Mouse (Mus musculus): ENCODE results near the gene Cir1. TPM values are rescaled to one million over a fixed set of nuclear protein-coding genes. Genes with fewer than 3 reads are reported as not detected.

Cir1 gene
- polyA plus RNA-seq, 1 experiment from 2014 or later, result 14.0 TPM

- peaks cover 100% of the 10 kb centered on the region for H3K27me3 ChIP-seq (ENCODE audit: poor library complexity, severe bottlenecking)
- H3K36me3 ChIP-seq (replicated peaks), result no peaks in the 10 kb centered on the region
- no peaks in the 10 kb centered on the region for H3K9me3 ChIP-seq
- no peak overlapping the region for H3K27ac ChIP-seq
- WGBS, result 9% methylated on average over 8 of the region's 8 CpGs
- no peak for DNase-seq (ENCODE audit: extremely low spot score, low spot score)
- H3K4me1 ChIP-seq, result peaks cover 80% of the 10 kb centered on the region
- no peak overlapping the region for H3K4me3 ChIP-seq
These were observed 37.0 kb downstream of the Cir1 start for GRCm38 (mm10) chr2:73275261-73276040.

- Histone ChIP-seq H3K4me3 (peak overlapping the region; percentile 51), H3K27ac (peak overlapping the region; percentile 67), H3K36me3 (replicated peaks) (no peaks in the 10 kb centered on the region), H3K27me3 (ENCODE audit: poor library complexity, severe bottlenecking) (peaks cover 100% of the 10 kb centered on the region), H3K9me3 (no peaks in the 10 kb centered on the region), H3K4me1 (peaks cover 84% of the 10 kb centered on the region)
- peak; percentile 75 for DNase-seq (ENCODE audit: extremely low spot score, low spot score)
- WGBS, result under 1% methylated on average over 88 of the region's 88 CpGs
These were observed 38.2 kb downstream of the Cir1 start for GRCm38 (mm10) chr2:73274119-73274920.

- H3K36me3 ChIP-seq (replicated peaks), result no peaks in the 10 kb centered on the region
- peak; percentile 65 for DNase-seq (ENCODE audit: extremely low spot score, low spot score)
- H3K27me3 ChIP-seq (ENCODE audit: poor library complexity, severe bottlenecking), result peaks cover 100% of the 10 kb centered on the region
- peak overlapping the region; percentile 51 for H3K4me3 ChIP-seq
- WGBS, result under 1% methylated on average over 110 of the region's 110 CpGs
- peaks cover 82% of the 10 kb centered on the region for H3K4me1 ChIP-seq
- no peaks in the 10 kb centered on the region for H3K9me3 ChIP-seq
- peak overlapping the region; percentile 67 for H3K27ac ChIP-seq
These were observed 39.0 kb downstream of the Cir1 start for GRCm38 (mm10) chr2:73273249-73274118.

- Histone ChIP-seq H3K9me3 (no peaks in the 10 kb centered on the region), H3K27ac (peak overlapping the region; percentile 67), H3K36me3 (replicated peaks) (no peaks in the 10 kb centered on the region), H3K4me3 (peak overlapping the region; percentile 51), H3K27me3 (ENCODE audit: poor library complexity, severe bottlenecking) (peaks cover 100% of the 10 kb centered on the region), H3K4me1 (peaks cover 82% of the 10 kb centered on the region)
- WGBS, result under 1% methylated on average over 55 of the region's 55 CpGs
- DNase-seq (ENCODE audit: extremely low spot score, low spot score), result peak; percentile 42
These were observed 39.9 kb downstream of the Cir1 start for GRCm38 (mm10) chr2:73272351-73273248.

GRCm38 (mm10) chr2:73271459-73272161, 40.9 kb downstream of the Cir1 start, which contains the start of gene Sp9:
Gene Sp9, plus strand, starts transcription at chr2:73271925.
- Histone ChIP-seq H3K27ac (peak within 1 kb of the TSS; percentile 67), H3K27me3 (ENCODE audit: poor library complexity, severe bottlenecking) (peaks cover 100% of the 10 kb centered on the region), H3K4me3 (peak within 1 kb of the TSS; percentile 51), H3K36me3 (replicated peaks) (no peaks in the 10 kb centered on the region), H3K9me3 (no peaks in the 10 kb centered on the region), H3K4me1 (peaks cover 73% of the 10 kb centered on the region)
- under 1% methylated on average over 48 of the region's 48 CpGs for WGBS
- peak; percentile 85 for DNase-seq (ENCODE audit: extremely low spot score, low spot score)

- H3K4me3 ChIP-seq, result peak overlapping the region; percentile 51
- no peak overlapping the region for H3K27ac ChIP-seq
- under 1% methylated on average over 38 of the region's 38 CpGs for whole genome bisulfite sequencing
- peaks cover 100% of the 10 kb centered on the region for H3K27me3 ChIP-seq (ENCODE audit: poor library complexity, severe bottlenecking)
- no peaks in the 10 kb centered on the region for H3K9me3 ChIP-seq
- H3K4me1 ChIP-seq, result peaks cover 72% of the 10 kb centered on the region
- peak; percentile 54 for DNase-seq (ENCODE audit: extremely low spot score, low spot score)
- no peaks in the 10 kb centered on the region for H3K36me3 ChIP-seq (replicated peaks)
These were observed 41.7 kb downstream of the Cir1 start for GRCm38 (mm10) chr2:73270593-73271458.

- no peaks in the 10 kb centered on the region for H3K9me3 ChIP-seq
- peak overlapping the region; percentile 51 for H3K4me3 ChIP-seq
- WGBS, result under 1% methylated on average over 14 of the region's 14 CpGs
- no peak overlapping the region for H3K27ac ChIP-seq
- peaks cover 76% of the 10 kb centered on the region for H3K4me1 ChIP-seq
- no peaks in the 10 kb centered on the region for H3K36me3 ChIP-seq (replicated peaks)
- DNase-seq (ENCODE audit: extremely low spot score, low spot score), result peak; percentile 25
- H3K27me3 ChIP-seq (ENCODE audit: poor library complexity, severe bottlenecking), result peaks cover 100% of the 10 kb centered on the region
These were observed 42.4 kb downstream of the Cir1 start for GRCm38 (mm10) chr2:73270071-73270592.

GRCm38 (mm10) chr2:73269666-73270065, 42.8 kb downstream of the Cir1 start:
- Histone ChIP-seq H3K4me3 (peak overlapping the region; percentile 16; the same call in 1 of the 2 replicates), H3K9me3 (no peaks in the 10 kb centered on the region), H3K27me3 (ENCODE audit: poor library complexity, severe bottlenecking) (peaks cover 100% of the 10 kb centered on the region), H3K27ac (no peak overlapping the region), H3K36me3 (replicated peaks) (no peaks in the 10 kb centered on the region), H3K4me1 (peaks cover 77% of the 10 kb centered on the region)
- DNase-seq (ENCODE audit: extremely low spot score, low spot score), result peak; percentile 49
- WGBS, result 1% methylated on average over 17 of the region's 17 CpGs

- DNase-seq (ENCODE audit: extremely low spot score, low spot score), result no peak
- no peaks in the 10 kb centered on the region for H3K36me3 ChIP-seq (replicated peaks)
- H3K27ac ChIP-seq, result no peak overlapping the region
- H3K4me1 ChIP-seq, result peaks cover 77% of the 10 kb centered on the region
- H3K27me3 ChIP-seq (ENCODE audit: poor library complexity, severe bottlenecking), result peaks cover 100% of the 10 kb centered on the region
- 4% methylated on average over 8 of the region's 8 CpGs for WGBS
- H3K4me3 ChIP-seq, result 0 out of 2 replicates have a peak overlapping the region, but pooled peaks have one; percentile 16
- no peaks in the 10 kb centered on the region for H3K9me3 ChIP-seq
These were observed 43.6 kb downstream of the Cir1 start for GRCm38 (mm10) chr2:73268836-73269395.

- peaks cover 77% of the 10 kb centered on the region for H3K4me1 ChIP-seq
- no peaks in the 10 kb centered on the region for H3K9me3 ChIP-seq
- peaks cover 100% of the 10 kb centered on the region for H3K27me3 ChIP-seq (ENCODE audit: poor library complexity, severe bottlenecking)
- no peak overlapping the region for H3K4me3 ChIP-seq
- peak; percentile 37 for DNase-seq (ENCODE audit: extremely low spot score, low spot score)
- H3K36me3 ChIP-seq (replicated peaks), result no peaks in the 10 kb centered on the region
- no peak overlapping the region for H3K27ac ChIP-seq
- WGBS, result 2% methylated on average over 12 of the region's 12 CpGs
These were observed 44.2 kb downstream of the Cir1 start for GRCm38 (mm10) chr2:73268281-73268680.
